Mouse (Mus musculus) myocyte (in vitro differentiated cells): ENCODE measurements at regions not wholly inside any gene's neighbourhood (a gene's known extent, or its start where the extent isn't known, plus 50 kb on each side); places are given as distances from the start of the nearest gene placed in this dataset.

ENCODE experiments used
- H3K27me3 ChIP-seq: one replicate; pipeline ENCODE4 v1.6.1; 2011; ENCODE audit not compliant: control insufficient read depth, insufficient read depth, insufficient read length
- H3K36me3 ChIP-seq: one replicate; pipeline ENCODE4 v1.6.1; 2011; ENCODE audit not compliant: control insufficient read depth, insufficient read depth
- H3K4me2 ChIP-seq: one replicate; pipeline ENCODE4 v1.6.1; 2011; ENCODE audit warnings: low read depth, control low read depth
- H3K4me3 ChIP-seq: one replicate; pipeline ENCODE4 v1.5.1; 2011; ENCODE audit warnings: mild to moderate bottlenecking, control low read depth, moderate library complexity
- H3K79me2 ChIP-seq: one replicate; pipeline ENCODE4 v1.6.1; 2011; ENCODE audit not compliant: control insufficient read depth, insufficient read depth
- H3ac ChIP-seq: one replicate; pipeline ENCODE4 v1.6.1; 2011; ENCODE audit not compliant: control insufficient read depth, insufficient read length
- CEBPB ChIP-seq: IDR thresholded peaks from 2 replicates; pipeline ENCODE4 v1.6.1; 2011; ENCODE audit warnings: mild to moderate bottlenecking, moderate library complexity; ENCODE audit not compliant: poor library complexity, insufficient read depth, severe bottlenecking
- E2F4 ChIP-seq: IDR thresholded peaks from one replicate; pipeline ENCODE4 v1.6.1; 2011; ENCODE audit warnings: mild to moderate bottlenecking, control low read depth, moderate library complexity; ENCODE audit not compliant: insufficient read depth
- MAX ChIP-seq: IDR thresholded peaks from one replicate; pipeline ENCODE4 v1.6.1; 2011; ENCODE audit warnings: low read depth, mild to moderate bottlenecking, control low read depth
- MYOD1 ChIP-seq, 3 experiments: IDR thresholded peaks; one replicate each; pipeline ENCODE4 v1.6.1; 2011; ENCODE audit warnings: control low read depth in 2 of 3, low read depth in 2 of 3, mild to moderate bottlenecking in 2 of 3, moderate library complexity in 1 of 3; ENCODE audit not compliant: insufficient read length in 2 of 3, control insufficient read depth in 1 of 3
- MYOG ChIP-seq, 3 experiments: IDR thresholded peaks; one replicate each; pipeline ENCODE4 v1.6.1; 2011; ENCODE audit warnings: control low read depth in 2 of 3, low read depth in 2 of 3, mild to moderate bottlenecking in 2 of 3; ENCODE audit not compliant: insufficient read length in 2 of 3, control insufficient read depth in 1 of 3, insufficient read depth in 1 of 3
- POLR2A ChIP-seq: IDR thresholded peaks from one replicate; pipeline ENCODE4 v1.6.1; 2011; ENCODE audit warnings: low read depth, mild to moderate bottlenecking, control low read depth, moderate library complexity; ENCODE audit not compliant: insufficient read length
- POLR2AphosphoS2 ChIP-seq: IDR thresholded peaks from one replicate; pipeline ENCODE4 v1.6.1; 2011; ENCODE audit warnings: low read depth, control low read depth; ENCODE audit not compliant: insufficient read length
- REST ChIP-seq: IDR thresholded peaks from one replicate; pipeline ENCODE4 v1.6.1; 2011; ENCODE audit warnings: mild to moderate bottlenecking, control low read depth, moderate library complexity; ENCODE audit not compliant: insufficient read depth, insufficient read length
- SRF ChIP-seq: IDR thresholded peaks from one replicate; pipeline ENCODE4 v1.6.1; 2011; ENCODE audit warnings: low read depth; ENCODE audit not compliant: control insufficient read depth, insufficient read length
- TCF12 ChIP-seq: IDR thresholded peaks from one replicate; pipeline ENCODE4 v1.6.1; 2011; ENCODE audit warnings: mild to moderate bottlenecking, control low read depth; ENCODE audit not compliant: poor library complexity, insufficient read depth, severe bottlenecking
- TCF3 ChIP-seq: IDR thresholded peaks from one replicate; pipeline ENCODE4 v1.6.1; 2011; ENCODE audit warnings: low read depth, control low read depth; ENCODE audit not compliant: insufficient read length
- USF1 ChIP-seq: IDR thresholded peaks from one replicate; pipeline ENCODE4 v1.6.1; 2011; ENCODE audit warnings: low read depth, mild to moderate bottlenecking, control low read depth, moderate library complexity

DNA sequence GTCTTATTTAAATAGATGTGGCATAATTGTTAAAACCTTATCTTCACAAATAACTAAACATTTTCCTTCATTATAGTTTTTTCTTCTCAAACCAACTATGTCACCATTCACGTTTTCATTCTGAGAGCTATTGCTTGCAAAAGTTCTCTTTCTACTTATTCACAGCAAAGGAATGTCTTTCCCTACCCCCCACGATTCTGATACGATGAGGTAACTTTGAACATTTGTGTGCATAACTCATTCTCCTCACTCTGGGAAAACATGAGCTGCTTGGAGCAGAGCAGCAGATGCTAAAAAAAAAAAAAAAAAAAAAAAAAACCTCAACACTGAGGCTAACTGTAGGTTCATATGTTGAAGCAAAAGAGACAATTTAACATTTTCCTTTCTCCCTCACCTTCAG, 547.6 kb upstream of the Cited2 start:
- no peak overlapping the region for H3K4me3 ChIP-seq
- TF ChIP-seq CEBPB (peak; percentile 61; the same call in 1 of the 2 replicates), SRF (no peak)
- H3K4me2 ChIP-seq = peak overlapping the region; percentile 59
- no peaks in the 10 kb centered on the region for H3K79me2 ChIP-seq
- H3K36me3 ChIP-seq = no peaks in the 10 kb centered on the region
- no peak overlapping the region for H3ac ChIP-seq
- H3K27me3 ChIP-seq = no peaks in the 10 kb centered on the region

DNA sequence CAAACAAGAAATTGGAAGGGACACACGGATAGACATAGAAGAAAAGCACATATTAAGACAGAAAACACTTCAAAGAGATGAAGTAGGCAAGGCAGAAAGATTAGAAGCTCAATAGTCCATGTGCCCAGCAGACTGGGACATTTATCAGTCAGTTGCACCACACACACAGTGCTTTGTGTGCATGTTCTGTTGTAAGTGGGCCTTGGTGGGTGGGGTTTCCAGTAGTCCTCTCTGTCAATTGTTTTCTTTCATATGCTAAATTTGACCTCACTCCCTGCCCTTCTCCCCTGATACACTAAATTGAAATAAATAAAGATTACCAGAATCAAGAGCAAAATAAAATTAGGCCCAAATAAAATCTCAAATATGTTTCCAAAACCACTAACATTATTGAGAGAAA, 546.0 kb upstream of the Cited2 start:
- Histone ChIP-seq H3K4me3 (no peak overlapping the region), H3K79me2 (no peaks in the 10 kb centered on the region), H3K27me3 (no peaks in the 10 kb centered on the region), H3K36me3 (no peaks in the 10 kb centered on the region), H3ac (no peak overlapping the region), H3K4me2 (no peak overlapping the region)
- TF ChIP-seq MYOD1 (IDR thresholded peaks at IDR 0.05; ENCODE audit: control insufficient read depth in 1 of 3, insufficient read length in 2 of 3, low read depth in 2 of 3) (no peak), MYOG (IDR thresholded peaks at IDR 0.05; ENCODE audit: control insufficient read depth in 1 of 3, insufficient read depth in 1 of 3, insufficient read length in 2 of 3, low read depth in 2 of 3) (no peak), TCF12 (no peak), USF1 (no peak), SRF (no peak), MAX (no peak), REST (no peak), POLR2A (no peak), TCF3 (no peak), CEBPB (no peak), E2F4 (no peak), POLR2AphosphoS2 (no peak)

DNA sequence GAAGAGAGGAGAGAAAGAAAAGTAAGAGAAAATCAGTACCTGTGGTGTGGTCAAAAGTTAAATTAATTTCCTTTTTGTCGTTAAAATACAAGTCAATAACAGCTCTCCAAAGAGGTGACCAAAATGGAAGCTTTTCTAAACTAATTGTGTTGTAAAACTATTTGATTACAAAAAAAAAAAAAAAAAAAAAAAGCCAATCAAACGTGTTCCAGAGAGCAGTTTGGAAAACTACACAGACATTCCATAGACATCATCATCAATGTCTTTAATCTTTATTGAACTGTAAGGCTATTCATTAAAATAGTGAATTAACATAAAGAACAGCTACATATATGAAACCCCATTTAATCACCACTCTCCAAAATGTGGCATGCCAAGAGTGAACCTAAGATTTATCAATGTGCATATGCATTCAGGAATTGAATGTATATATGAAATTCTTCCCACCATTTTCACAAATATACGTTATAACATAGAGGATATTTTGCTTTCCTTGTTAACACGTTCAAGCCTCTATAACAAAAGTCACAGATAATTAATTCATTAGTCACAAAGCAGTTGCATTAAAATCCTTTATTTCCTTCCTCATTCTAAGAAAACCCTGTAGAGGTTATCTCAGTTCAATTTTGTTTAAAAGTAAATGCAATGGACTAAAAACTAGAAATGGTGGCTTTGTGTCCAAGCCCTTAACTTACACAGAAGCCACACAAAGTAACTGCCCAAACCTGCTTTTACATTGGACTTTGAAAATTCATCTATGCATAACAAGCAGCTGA, 545.3 kb upstream of the Cited2 start:
- no peak for TF ChIP-seq USF1
- TF ChIP-seq TCF3 = no peak
- TF ChIP-seq MAX = no peak
- TF ChIP-seq MYOG (IDR thresholded peaks at IDR 0.05; ENCODE audit: control insufficient read depth in 1 of 3, insufficient read depth in 1 of 3, insufficient read length in 2 of 3, low read depth in 2 of 3) = no peak
- no peak for TF ChIP-seq POLR2AphosphoS2
- TF ChIP-seq SRF = no peak
- TF ChIP-seq MYOD1 (IDR thresholded peaks at IDR 0.05; ENCODE audit: control insufficient read depth in 1 of 3, insufficient read length in 2 of 3, low read depth in 2 of 3) = no peak
- no peak for TF ChIP-seq POLR2A
- no peak for TF ChIP-seq CEBPB
- TF ChIP-seq TCF12 = no peak
- no peak for TF ChIP-seq E2F4
- no peak for TF ChIP-seq REST
- no peak overlapping the region for H3K4me3 ChIP-seq
- no peaks in the 10 kb centered on the region for H3K79me2 ChIP-seq
- H3ac ChIP-seq = no peak overlapping the region
- H3K4me2 ChIP-seq = no peak overlapping the region
- H3K27me3 ChIP-seq = no peaks in the 10 kb centered on the region
- no peaks in the 10 kb centered on the region for H3K36me3 ChIP-seq

DNA sequence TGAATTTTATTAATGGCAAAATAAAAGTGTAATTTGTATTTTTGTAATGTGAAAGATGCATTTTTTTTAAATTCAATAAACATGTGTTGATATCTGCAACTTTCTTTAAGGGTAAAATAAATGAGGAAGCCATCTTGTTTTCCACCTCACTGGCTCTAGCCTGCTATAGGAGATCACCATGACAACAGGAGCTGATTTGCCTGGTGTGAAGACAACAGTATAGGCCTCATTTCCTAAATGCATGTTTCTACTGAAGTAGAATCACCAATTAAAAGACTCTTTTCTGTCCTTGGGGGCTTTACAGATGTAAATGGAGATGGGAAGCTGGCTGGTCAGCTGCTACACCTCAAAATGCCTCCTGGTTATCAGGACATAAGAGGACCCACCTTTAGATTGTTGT, 544.4 kb upstream of the Cited2 start:
- no peaks in the 10 kb centered on the region for H3K36me3 ChIP-seq
- no peaks in the 10 kb centered on the region for H3K27me3 ChIP-seq
- H3K4me2 ChIP-seq = no peak overlapping the region
- H3ac ChIP-seq = no peak overlapping the region
- H3K4me3 ChIP-seq = no peak overlapping the region
- no peaks in the 10 kb centered on the region for H3K79me2 ChIP-seq
- no peak for TF ChIP-seq MYOD1 (IDR thresholded peaks at IDR 0.05; ENCODE audit: control insufficient read depth in 1 of 3, insufficient read length in 2 of 3, low read depth in 2 of 3)
- no peak for TF ChIP-seq TCF12
- TF ChIP-seq E2F4 = no peak
- TF ChIP-seq POLR2AphosphoS2 = no peak
- TF ChIP-seq CEBPB = no peak
- TF ChIP-seq REST = no peak
- no peak for TF ChIP-seq USF1
- no peak for TF ChIP-seq MYOG (IDR thresholded peaks at IDR 0.05; ENCODE audit: control insufficient read depth in 1 of 3, insufficient read depth in 1 of 3, insufficient read length in 2 of 3, low read depth in 2 of 3)
- no peak for TF ChIP-seq TCF3
- no peak for TF ChIP-seq POLR2A

DNA sequence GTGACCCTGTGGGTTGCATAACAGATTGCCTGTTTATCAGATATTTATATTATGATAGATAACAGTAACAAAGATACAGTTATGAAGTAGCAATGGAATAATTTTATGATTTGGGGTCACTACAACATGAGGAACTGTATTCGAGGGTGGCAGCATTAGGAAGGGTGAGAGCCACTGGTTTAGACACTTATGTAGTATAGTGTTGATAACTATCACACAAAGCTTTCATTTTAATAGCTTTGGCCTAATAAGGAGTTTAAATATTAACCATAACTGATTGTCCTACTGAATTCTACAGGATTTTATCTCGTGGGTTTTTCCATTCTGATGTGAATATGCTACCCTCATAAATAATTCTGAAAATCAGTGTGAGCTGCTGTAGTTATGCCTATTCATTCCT, 538.6 kb upstream of the Cited2 start:
- Histone ChIP-seq H3K36me3 (no peaks in the 10 kb centered on the region), H3ac (no peak overlapping the region), H3K4me2 (no peak overlapping the region), H3K79me2 (no peaks in the 10 kb centered on the region), H3K4me3 (no peak overlapping the region), H3K27me3 (no peaks in the 10 kb centered on the region)
- no peak for TF ChIP-seq POLR2A
- TF ChIP-seq CEBPB = no peak
- TF ChIP-seq TCF3 = no peak
- TF ChIP-seq MYOD1 (IDR thresholded peaks at IDR 0.05; ENCODE audit: control insufficient read depth in 1 of 3, insufficient read length in 2 of 3, low read depth in 2 of 3) = no peak
- no peak for TF ChIP-seq MYOG (IDR thresholded peaks at IDR 0.05; ENCODE audit: control insufficient read depth in 1 of 3, insufficient read depth in 1 of 3, insufficient read length in 2 of 3, low read depth in 2 of 3)
- TF ChIP-seq SRF = no peak
- no peak for TF ChIP-seq E2F4
- TF ChIP-seq POLR2AphosphoS2 = no peak
- no peak for TF ChIP-seq TCF12
